Mouse (Mus musculus) forebrain, embryonic 11.5 days (tissue): ENCODE measurements at regions not wholly inside any gene's neighbourhood (a gene's known extent, or its start where the extent isn't known, plus 50 kb on each side); places are given as distances from the start of the nearest gene placed in this dataset.
"Not testable (repeated sequence)": the region's sequence is repeated elsewhere in the genome, so short reads cannot be mapped to it uniquely, and the experiment has no call there.

ENCODE experiments used
- ATAC-seq: fragments of 200-750 bp; cut with Nextera tagmentation; replicated peaks from 2 replicates; pipeline ENCODE4 v1.8.0; 2017; ENCODE audit warnings: moderate TSS enrichment; ENCODE audit not compliant: low FRiP score
- DNase-seq: peaks from one replicate; pipeline ENCODE4 v3.0.0-alpha.2; 2017; ENCODE audit warnings: low spot score
- H3K27ac ChIP-seq: fragments of 300-500 bp; sonication (generic); 2 replicates; pipeline ENCODE4 v1.5.1; 2014; ENCODE audit warnings: low read depth, low read length
- H3K27me3 ChIP-seq: fragments of 300-500 bp; sonication (generic); 2 replicates; pipeline ENCODE4 v1.6.1; 2014; ENCODE audit warnings: mild to moderate bottlenecking, low read length, mixed read lengths; ENCODE audit not compliant: control insufficient read depth, insufficient read depth
- H3K36me3 ChIP-seq: fragments of 300-500 bp; sonication (generic); 2 replicates; pipeline ENCODE4 v1.6.1; 2014; ENCODE audit warnings: mild to moderate bottlenecking, low read length, moderate library complexity, mixed read lengths; ENCODE audit not compliant: control insufficient read depth, insufficient read depth
- H3K4me1 ChIP-seq: fragments of 300-500 bp; sonication (generic); replicated peaks from 2 replicates; pipeline ENCODE4 v1.6.1; 2014; ENCODE audit warnings: low read length, mixed read lengths; ENCODE audit not compliant: control insufficient read depth, insufficient read depth
- H3K4me2 ChIP-seq: fragments of 300-500 bp; sonication (generic); 2 replicates; pipeline ENCODE4 v1.6.1; 2014; ENCODE audit warnings: low read depth, mild to moderate bottlenecking, low read length, moderate library complexity, mixed read lengths; ENCODE audit not compliant: severe bottlenecking
- H3K4me3 ChIP-seq: fragments of 300-500 bp; sonication (generic); 2 replicates; pipeline ENCODE4 v1.5.1; 2014; ENCODE audit warnings: low read depth, low read length
- H3K9ac ChIP-seq: fragments of 300-500 bp; sonication (generic); 2 replicates; pipeline ENCODE4 v1.6.1; 2014; ENCODE audit warnings: low read length
- H3K9me3 ChIP-seq: fragments of 300-500 bp; sonication (generic); 2 replicates; pipeline ENCODE4 v1.6.1; 2016; ENCODE audit warnings: low read length, mixed read lengths; ENCODE audit not compliant: control insufficient read depth
- WGBS: fragments of 180-500 bp; shearing (Covaris S2); extraction: QIAGEN DNeasy Blood & Tissue Kit; methylation state at CpG from one replicate; pipeline ENCODE4 v1.1.7; 2014; 5-methylcytosine and 5-hydroxymethylcytosine counted together

DNA sequence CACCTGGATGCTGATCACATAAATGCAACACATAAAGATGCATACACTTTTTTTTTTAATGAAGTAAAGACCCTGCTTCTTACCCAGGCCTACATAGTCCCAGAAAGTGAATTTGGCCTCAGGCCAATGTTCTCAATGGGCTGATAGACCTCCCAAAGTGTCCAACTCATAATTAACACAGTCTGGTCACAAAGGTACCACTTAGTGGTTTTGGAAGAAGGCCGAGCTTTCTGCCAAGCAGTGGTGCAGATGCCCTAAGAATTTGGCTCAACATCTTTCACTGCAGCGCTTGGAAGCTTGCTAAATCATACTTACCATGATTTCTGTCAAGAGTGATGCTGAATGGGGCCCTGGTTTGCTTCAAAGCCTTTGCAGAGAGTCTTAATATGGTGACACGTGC is 706.4 kb upstream of the Rag2 start:
- ATAC-seq (no peak; the same call in 1 of the 2 replicates), DNase-seq (no peak)
- no peak overlapping the region for H3K9ac ChIP-seq
- no peaks in the 10 kb centered on the region for H3K36me3 ChIP-seq
- no peak overlapping the region for H3K27ac ChIP-seq
- H3K4me3 ChIP-seq = no peak overlapping the region
- no peak overlapping the region for H3K4me2 ChIP-seq
- WGBS = 76% methylated on average over 3 of the region's 3 CpGs
- no peaks in the 10 kb centered on the region for H3K4me1 ChIP-seq
- H3K27me3 ChIP-seq = no peaks in the 10 kb centered on the region
- H3K9me3 ChIP-seq = no peaks in the 10 kb centered on the region

DNA sequence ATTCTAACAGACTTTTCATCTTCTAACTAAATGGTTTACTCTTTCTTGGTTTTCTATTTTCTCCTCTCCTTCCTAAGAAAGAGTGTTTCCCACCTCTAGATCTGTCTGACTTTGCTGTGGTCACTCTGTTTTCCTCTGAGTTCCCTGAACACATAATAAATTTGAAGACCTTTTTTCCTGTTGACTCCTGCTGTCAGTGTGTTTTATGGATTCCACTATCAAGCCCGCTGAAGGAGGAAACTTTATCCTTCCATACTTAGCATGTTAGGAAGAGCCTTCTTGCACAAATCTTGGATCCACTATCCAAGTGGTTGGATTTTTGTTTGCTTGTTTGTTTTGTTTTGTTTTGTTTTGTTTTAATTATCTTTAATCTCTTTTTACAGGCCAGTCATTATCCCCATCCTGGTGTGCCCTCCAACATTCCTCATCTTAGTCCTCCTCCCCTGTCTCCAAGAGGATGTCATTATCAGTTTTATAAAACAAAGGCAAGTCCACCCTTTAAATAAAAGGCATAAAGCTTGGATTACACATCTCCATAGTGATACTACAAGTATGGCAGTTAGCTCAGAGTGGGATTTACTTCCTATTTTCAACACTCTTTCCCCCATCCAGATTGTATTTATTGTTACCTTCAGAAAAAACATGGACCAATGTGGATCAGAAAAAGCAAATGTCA is 704.8 kb upstream of the Rag2 start:
- no peaks in the 10 kb centered on the region for H3K4me1 ChIP-seq
- H3K27ac ChIP-seq = no peak overlapping the region
- no peak for ATAC-seq
- no peaks in the 10 kb centered on the region for H3K36me3 ChIP-seq
- no peak overlapping the region for H3K4me3 ChIP-seq
- no peak overlapping the region for H3K9ac ChIP-seq
- H3K4me2 ChIP-seq = no peak overlapping the region
- WGBS = 83% methylated on average over 1 of the region's 1 CpGs
- no peaks in the 10 kb centered on the region for H3K9me3 ChIP-seq
- DNase-seq = no peak
- H3K27me3 ChIP-seq = no peaks in the 10 kb centered on the region

DNA sequence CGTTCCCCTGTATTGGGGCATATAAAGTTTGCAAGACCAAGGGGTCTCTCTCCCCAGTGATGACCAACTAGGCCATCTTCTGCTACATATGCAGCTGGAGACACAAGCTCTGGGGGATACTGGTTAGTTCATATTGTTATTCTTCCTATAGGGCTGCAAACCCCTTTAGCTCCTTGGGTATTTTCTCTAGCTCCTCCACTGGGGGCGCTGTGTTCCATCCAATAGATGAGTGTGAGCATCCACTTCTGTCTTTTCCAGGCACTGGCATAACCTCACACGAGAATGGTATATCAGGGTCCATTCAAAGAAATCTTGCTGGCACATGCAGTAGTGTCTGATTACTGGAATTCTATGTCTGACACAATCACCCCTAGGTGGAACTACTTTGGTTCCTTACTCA is 675.9 kb upstream of the Rag2 start:
- H3K36me3 ChIP-seq, H3K4me2 ChIP-seq, ATAC-seq, H3K27me3 ChIP-seq, H3K27ac ChIP-seq, H3K9me3 ChIP-seq, H3K4me3 ChIP-seq, DNase-seq, H3K4me1 ChIP-seq, H3K9ac ChIP-seq: not testable (repeated sequence)
- 46% methylated on average over 3 of the region's 3 CpGs for WGBS

DNA sequence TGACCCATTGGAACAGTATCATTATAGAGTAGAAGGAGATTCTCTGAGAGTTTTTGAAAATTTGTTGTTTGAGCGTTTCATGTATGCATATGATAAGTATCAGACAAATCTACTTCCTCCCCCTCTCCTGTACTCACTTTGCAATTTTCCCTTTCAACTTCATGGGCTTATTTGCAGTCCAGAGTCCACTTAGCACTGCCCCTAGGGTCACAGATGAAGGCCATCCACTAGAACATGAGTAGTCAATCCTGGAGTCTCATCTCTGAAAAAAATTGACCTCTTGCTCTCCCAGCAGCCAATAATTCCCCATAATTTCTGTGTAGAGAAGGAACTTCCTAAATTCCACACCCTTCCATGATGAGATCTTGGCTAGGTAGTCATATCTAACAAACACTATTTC is 665.1 kb upstream of the Rag2 start:
- ATAC-seq = no peak
- 91% methylated on average over 1 of the region's 1 CpGs for WGBS
- H3K9me3 ChIP-seq = no peaks in the 10 kb centered on the region
- no peaks in the 10 kb centered on the region for H3K27me3 ChIP-seq
- no peak overlapping the region for H3K4me3 ChIP-seq
- DNase-seq = no peak
- no peak overlapping the region for H3K4me2 ChIP-seq
- no peaks in the 10 kb centered on the region for H3K36me3 ChIP-seq
- no peaks in the 10 kb centered on the region for H3K4me1 ChIP-seq
- no peak overlapping the region for H3K27ac ChIP-seq
- H3K9ac ChIP-seq = no peak overlapping the region

DNA sequence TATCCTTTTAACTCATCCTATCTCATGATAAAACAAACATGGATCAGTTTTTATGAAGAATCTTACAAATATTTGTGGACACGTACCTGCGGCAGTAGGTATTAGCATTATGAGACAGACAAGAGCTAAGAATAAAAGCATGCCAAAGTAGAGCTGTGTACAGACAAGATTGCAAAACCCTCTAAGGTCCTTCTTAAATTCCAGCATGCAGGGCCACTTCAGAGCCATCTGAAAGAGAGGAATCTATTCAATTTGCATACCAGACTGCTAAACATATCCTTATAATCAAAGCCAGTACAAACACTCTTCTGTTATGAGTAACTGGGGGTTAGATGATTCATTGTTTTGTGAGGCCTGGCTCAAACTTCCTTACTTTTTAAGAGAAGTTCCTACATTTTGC is 659.9 kb upstream of the Rag2 start:
- no peaks in the 10 kb centered on the region for H3K4me1 ChIP-seq
- ATAC-seq (no peak), DNase-seq (no peak)
- no peak overlapping the region for H3K4me2 ChIP-seq
- no peaks in the 10 kb centered on the region for H3K36me3 ChIP-seq
- H3K9me3 ChIP-seq = no peaks in the 10 kb centered on the region
- no peak overlapping the region for H3K9ac ChIP-seq
- 94% methylated on average over 2 of the region's 2 CpGs for WGBS
- no peak overlapping the region for H3K27ac ChIP-seq
- H3K27me3 ChIP-seq = no peaks in the 10 kb centered on the region
- H3K4me3 ChIP-seq = no peak overlapping the region

DNA sequence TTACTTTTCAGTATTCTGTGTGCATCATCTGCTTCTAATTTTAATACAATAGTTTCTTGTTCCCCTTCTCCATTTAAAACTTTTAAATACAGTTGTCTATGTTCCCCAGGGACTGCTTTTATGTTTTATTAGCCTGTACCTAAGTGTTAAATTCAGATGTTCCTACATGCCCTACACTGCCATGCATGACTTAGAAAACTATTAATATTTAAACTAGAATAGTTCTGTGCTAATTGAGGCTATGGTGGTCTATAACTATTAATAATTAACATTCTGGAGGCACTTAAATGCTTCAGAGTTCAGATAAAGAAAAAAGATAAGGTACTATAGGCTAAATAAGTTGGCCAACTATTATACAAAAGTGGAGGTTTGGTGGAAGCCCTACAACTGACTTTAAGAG is 647.3 kb upstream of the Rag2 start:
- no peaks in the 10 kb centered on the region for H3K36me3 ChIP-seq
- H3K27me3 ChIP-seq = no peaks in the 10 kb centered on the region

DNA sequence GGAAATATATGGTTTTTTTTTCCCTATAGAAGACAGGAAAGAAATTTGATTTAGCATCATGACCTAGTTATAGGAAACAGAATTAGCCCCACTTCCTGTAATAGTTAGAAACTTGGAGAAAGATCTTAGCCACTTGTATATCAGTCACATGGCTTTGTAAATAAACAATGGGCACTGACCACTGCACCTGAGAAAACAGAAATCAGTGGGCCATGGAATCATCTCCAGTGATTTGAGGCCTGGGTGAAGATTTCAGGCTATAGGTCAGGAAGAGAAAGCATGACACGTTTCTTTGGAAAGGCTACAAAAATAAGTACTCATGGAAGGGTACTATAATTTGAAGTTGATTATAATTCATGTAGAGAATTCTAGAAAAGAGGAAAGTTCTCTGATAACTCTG is 642.2 kb upstream of the Rag2 start:
- no peak overlapping the region for H3K9ac ChIP-seq
- no peak overlapping the region for H3K27ac ChIP-seq
- no peak overlapping the region for H3K4me2 ChIP-seq
- no peaks in the 10 kb centered on the region for H3K36me3 ChIP-seq
- no peaks in the 10 kb centered on the region for H3K27me3 ChIP-seq
- H3K9me3 ChIP-seq = no peaks in the 10 kb centered on the region
- WGBS = 73% methylated on average over 1 of the region's 1 CpGs
- no peak overlapping the region for H3K4me3 ChIP-seq
- no peaks in the 10 kb centered on the region for H3K4me1 ChIP-seq
- no peak for ATAC-seq
- DNase-seq = no peak

More for the DNA sequence above, 647.3 kb upstream of the Rag2 start:
- Histone ChIP-seq H3K4me3 (no peak overlapping the region), H3K9me3 (no peaks in the 10 kb centered on the region), H3K27ac (no peak overlapping the region), H3K9ac (no peak overlapping the region), H3K4me2 (no peak overlapping the region), H3K4me1 (no peaks in the 10 kb centered on the region)
- ATAC-seq (no peak), DNase-seq (no peak)

DNA sequence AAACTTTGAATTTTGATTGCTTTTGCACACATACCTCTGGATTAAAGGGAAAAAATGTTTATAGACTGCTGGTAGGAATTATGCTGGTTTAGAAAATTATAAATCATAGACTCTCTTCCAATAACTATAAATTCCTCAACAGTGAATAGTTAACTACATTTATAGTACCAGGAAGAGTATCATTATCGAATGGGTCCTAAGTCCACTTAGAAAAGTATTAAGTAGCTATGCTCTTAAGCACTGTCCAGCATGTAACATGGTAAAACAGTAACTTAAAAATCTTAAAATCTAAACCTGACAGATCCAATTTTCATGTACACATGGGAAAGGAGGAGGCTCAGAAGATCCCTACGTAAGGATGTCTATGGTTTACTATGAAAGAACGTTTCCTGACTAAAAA is 609.2 kb upstream of the Rag2 start:
- DNase-seq = no peak
- no peak overlapping the region for H3K27ac ChIP-seq
- WGBS = 93% methylated on average over 3 of the region's 3 CpGs
- no peak overlapping the region for H3K4me2 ChIP-seq
- no peaks in the 10 kb centered on the region for H3K27me3 ChIP-seq
- H3K4me3 ChIP-seq = no peak overlapping the region
- no peak for ATAC-seq
- no peaks in the 10 kb centered on the region for H3K36me3 ChIP-seq
- H3K9ac ChIP-seq = no peak overlapping the region
- H3K4me1 ChIP-seq = no peaks in the 10 kb centered on the region
- H3K9me3 ChIP-seq = no peaks in the 10 kb centered on the region

DNA sequence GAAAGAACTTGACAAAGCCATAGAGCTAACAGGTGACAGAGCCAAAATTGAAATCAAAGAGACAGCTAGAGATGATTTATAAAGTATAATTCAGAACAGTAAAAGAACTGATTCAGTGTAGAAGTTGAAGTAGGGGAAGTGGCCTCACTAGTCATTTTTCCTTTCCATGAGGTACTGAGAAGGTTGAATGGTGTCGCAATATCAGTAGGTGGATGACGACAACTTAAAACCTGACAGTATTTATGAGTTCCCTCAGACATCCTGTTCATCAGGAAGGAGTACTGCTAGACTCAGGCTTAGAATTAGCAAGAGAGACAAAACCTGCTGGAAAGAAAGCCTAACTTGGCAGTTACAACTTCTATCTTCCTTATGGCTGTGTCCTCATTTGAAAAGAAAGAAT is 605.1 kb upstream of the Rag2 start:
- ATAC-seq (no peak), DNase-seq (no peak)
- WGBS = 92% methylated on average over 2 of the region's 2 CpGs
- Histone ChIP-seq H3K27ac (no peak overlapping the region), H3K4me3 (no peak overlapping the region), H3K9ac (no peak overlapping the region), H3K4me2 (no peak overlapping the region), H3K27me3 (no peaks in the 10 kb centered on the region), H3K36me3 (no peaks in the 10 kb centered on the region), H3K4me1 (no peaks in the 10 kb centered on the region), H3K9me3 (no peaks in the 10 kb centered on the region)
